Mouse (Mus musculus): ENCODE measurements around the gene Ppp1r11. TPM values are rescaled to one million over a fixed set of nuclear protein-coding genes. Genes with fewer than 3 reads are reported as not detected.
"Not testable (repeated sequence)": the region's sequence is repeated elsewhere in the genome, so short reads cannot be mapped to it uniquely, and the experiment has no call there.

The Ppp1r11 gene
- total RNA-seq (2021): 100 to 1,000 TPM; 136 to 142 TPM
- long read RNA-seq, experiment 1, transcript Ppp1r11-201 (3 exons, 1,599 nt): major isoform, 94 of 101 reads
- long read RNA-seq, experiment 1, partial matches to known transcripts: 1 of 101 reads
- long read RNA-seq, experiment 1, other reads (novel, unspliced or antisense): 5 of 101 reads
- long read RNA-seq, experiment 2, transcript Ppp1r11-201 (3 exons, 1,599 nt): major isoform, 89 of 95 reads
- long read RNA-seq, experiment 2, partial matches to known transcripts: 2 of 95 reads
- long read RNA-seq, experiment 2, other reads (novel, unspliced or antisense): 4 of 95 reads

- peak; percentile 95 to 97 for DNase-seq (ENCODE audit: low spot score in 2 of 2)
Observed at GRCm38 (mm10) chr17:36950981-36951947, at the start of gene Ppp1r11. TSS of gene Ppp1r11 (minus strand) at chr17:36951741.

DNA sequence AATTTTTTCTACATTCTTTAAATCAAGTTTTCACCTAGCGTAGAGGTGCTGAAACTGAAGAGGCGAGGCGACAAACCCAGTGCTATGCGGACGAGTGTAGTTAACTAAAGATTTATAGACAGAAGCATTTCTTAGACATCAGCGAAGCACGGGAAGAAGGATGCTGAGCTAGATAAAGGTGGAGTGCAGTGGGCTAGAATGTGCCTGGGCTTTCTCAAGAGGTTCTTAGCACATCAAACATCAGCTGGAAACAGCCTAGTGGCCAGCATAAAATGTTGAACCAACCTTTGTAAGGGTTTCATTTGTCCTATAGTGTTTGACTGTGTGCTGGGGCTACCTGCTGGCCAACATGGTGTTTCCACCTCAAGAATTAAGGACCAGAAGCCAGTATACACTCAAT is 49.3 kb upstream of the Ppp1r11 start, which contains the start of gene Zfp57:
Gene Zfp57 (plus strand): TSS at position 301 of the 400 bp plus-strand sequence.
- DNase-seq (ENCODE audit: low spot score in 2 of 2): no peak

GRCm38 (mm10) chr17:36998477-36998876 is 46.9 kb upstream of the Ppp1r11 start:
- no peak for DNase-seq (ENCODE audit: low spot score in 2 of 2)

- DNase-seq (ENCODE audit: low spot score in 2 of 2): peak; percentile 73 to 88
Observed at GRCm38 (mm10) chr17:36997033-36997735, 45.6 kb upstream of the Ppp1r11 start.

DNA sequence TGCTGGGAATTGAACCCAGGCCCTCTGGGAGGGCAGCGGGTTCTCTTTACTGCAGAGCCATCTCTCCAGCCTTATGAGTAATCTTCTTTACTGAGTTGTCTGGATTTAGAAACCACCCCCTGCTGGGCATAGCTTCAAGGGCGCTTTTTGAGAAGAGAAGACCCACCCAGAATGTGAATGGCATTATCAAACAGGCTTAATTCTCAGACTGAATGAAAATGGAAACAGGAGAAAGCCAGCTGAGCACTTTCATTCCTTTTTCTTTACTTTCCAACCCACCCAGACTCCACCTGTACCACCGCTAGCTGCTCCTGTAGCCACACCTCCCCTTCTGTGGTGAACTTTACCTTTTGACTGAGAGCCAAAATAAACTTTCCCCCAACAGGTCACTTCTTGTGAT is 43.9 kb upstream of the Ppp1r11 start:
- no peak for DNase-seq (ENCODE audit: low spot score in 2 of 2)

DNA sequence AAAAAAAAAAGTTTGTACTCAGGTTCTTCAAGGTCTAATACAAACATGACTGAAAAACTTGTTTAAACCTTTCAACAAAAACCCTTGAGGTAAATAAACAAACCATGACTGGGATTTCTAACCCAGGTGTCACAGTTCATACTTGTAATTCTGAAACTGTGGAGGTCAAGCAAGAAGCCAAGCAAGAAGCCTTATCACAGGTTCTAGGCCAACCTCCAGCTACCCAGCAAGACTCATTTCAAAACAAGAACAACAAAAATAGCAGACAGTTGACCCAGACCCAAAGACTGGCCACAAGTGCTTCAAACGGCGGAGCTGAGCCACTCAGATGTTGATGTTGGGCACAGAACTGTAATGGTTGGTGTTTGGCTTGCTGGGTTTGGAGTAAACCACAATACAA is 43.0 kb upstream of the Ppp1r11 start:
- DNase-seq (ENCODE audit: low spot score in 2 of 2): no peak

DNA sequence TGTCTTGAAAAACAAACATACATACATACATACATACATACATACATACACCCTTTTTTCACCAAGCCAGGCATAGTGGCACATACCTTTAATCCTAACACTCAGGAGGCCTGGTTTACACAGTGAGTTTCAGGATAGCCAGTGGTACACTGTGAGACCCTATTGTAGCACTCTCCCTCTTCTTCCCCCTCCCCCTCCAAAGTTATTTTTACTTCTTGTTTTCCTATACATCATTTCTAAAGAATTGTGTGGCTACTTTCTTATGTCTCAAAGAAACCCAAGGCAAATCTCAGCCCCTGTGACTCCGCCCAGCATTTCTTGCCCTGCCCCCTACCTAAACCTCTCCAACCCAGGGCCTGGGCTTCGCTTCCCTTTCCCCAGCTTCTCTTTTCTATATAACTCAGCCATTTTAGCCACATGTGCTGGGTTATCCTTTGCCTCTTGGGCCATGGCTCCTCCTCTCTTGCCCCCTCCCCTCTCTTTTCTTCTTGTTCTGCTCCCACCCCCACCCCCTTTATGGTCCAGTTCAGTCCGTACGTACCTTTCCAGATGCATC is 42.3 kb upstream of the Ppp1r11 start:
- no peak for DNase-seq (ENCODE audit: low spot score in 2 of 2)

DNA sequence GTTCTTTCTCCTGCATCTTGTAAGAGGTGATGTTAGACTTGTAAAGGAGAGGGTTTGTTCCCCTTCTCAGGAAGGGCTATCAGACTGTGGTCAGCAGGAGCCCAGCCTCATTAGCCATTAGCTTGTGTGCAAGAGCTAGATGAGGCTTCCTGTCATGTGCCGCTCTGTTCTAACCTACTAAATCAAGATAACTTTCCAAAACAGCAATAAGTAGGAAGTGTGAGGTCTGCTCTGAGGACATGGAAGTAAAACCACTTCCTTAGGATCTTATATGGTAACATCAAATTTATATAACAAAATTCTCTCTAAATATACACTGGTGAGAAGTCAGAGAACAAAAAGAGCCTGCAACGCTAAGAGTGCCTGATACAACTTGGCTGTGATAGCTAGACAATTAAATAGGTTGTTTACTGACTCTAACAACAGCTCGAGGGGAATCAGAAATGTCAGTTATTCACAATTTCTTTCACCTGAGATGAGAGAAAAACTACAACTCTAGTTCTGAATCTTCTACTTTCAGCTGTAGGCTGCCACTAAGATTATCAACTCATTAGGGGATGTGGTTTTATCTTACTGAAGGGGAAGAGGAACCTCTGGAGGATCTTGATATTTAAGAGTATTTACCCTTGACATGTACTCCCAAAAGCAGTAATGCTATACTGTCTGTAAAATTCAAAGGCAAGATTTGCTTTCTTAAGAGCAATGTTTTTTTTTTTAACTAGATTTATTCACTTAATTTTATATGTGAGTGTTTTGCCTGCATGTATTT is 41.0 kb upstream of the Ppp1r11 start:
- DNase-seq (ENCODE audit: low spot score in 2 of 2): peak in 1 of 2 experiments; percentile 10

- DNase-seq (ENCODE audit: low spot score in 2 of 2): not testable (repeated sequence)
Observed at GRCm38 (mm10) chr17:36990630-36991029, 39.1 kb upstream of the Ppp1r11 start.

- no peak for DNase-seq (ENCODE audit: low spot score in 2 of 2)
Observed at GRCm38 (mm10) chr17:36989437-36989836, 37.9 kb upstream of the Ppp1r11 start, which contains the start of gene H2-M5. TSS of gene H2-M5 (minus strand) at chr17:36989537.

DNA sequence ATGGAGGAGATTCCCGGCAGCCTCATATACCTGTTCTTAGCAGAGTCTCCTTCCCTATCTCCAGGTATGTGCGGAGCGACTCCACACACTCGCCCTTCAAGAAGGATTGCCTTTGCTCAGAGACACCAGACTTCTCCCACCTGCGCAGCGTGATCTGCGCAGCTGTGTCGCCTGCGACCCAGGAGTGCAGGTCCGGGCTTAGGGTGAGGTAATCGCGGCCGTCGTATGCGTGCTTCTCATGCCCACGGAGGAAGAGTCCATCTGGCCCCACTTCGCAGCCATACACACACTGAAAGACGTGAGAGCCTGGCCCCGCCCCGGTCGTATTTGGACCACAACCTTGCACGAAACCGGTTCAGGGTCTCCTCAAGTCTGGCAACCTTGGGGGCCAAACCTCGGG is 36.9 kb upstream of the Ppp1r11 start:
- DNase-seq (ENCODE audit: low spot score in 2 of 2): no peak

GRCm38 (mm10) chr17:36982253-36983155 is 31.0 kb upstream of the Ppp1r11 start:
- DNase-seq (ENCODE audit: low spot score in 2 of 2): no peak

DNA sequence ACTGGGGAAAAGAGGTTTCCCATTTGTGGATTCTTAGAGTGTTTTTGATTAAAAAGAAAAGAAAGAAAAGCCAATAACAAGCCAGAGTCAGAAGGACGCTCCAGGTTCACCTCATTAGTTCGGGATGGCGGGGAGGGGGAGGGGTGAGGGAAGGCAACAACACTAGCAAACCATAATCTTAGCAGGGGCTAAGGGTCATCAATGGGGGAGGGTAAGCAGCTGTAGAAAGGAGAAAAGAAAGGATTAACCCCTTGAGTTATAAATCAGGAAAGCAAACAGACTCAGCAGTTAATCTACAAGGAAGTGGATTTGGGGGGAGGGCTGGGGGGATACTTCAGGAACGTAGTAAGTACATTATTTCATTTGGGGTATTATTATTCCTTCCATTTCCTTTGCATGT is 30.3 kb upstream of the Ppp1r11 start:
- no peak for DNase-seq (ENCODE audit: low spot score in 2 of 2)

DNA sequence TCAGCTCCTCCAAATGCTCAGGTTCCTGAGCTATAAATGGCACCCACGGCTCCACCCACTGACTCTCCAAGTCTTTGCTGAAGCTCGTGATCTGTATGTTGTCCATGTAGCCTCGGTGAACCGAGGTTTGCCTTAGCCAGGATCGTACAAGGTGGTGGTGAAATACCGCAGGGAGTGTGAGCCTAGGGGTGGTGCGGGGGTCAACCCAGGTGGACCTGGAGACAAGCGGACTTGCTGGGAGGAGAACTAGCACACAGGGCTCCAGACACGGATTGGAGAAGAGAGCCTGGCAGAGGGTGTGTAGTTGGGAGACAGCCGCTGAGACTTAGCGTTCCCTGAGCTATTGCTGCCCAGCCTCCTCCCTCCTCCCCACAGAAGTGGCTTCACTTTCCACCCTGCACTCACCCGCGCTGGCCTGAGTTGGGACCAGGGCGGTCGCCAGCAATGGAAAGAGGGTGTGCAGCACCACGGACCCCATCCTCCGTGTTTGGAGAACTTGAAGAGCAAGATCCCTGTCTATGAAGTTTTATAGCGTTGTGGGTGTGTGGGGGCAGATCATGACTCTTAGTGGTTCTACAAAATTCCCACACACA is 29.8 kb upstream of the Ppp1r11 start, which contains the start of gene 2410137M14Rik:
Gene 2410137M14Rik (minus strand): TSS at position 17 of the 593 bp plus-strand sequence.
- DNase-seq (ENCODE audit: low spot score in 2 of 2): peak; percentile 31 to 54

DNA sequence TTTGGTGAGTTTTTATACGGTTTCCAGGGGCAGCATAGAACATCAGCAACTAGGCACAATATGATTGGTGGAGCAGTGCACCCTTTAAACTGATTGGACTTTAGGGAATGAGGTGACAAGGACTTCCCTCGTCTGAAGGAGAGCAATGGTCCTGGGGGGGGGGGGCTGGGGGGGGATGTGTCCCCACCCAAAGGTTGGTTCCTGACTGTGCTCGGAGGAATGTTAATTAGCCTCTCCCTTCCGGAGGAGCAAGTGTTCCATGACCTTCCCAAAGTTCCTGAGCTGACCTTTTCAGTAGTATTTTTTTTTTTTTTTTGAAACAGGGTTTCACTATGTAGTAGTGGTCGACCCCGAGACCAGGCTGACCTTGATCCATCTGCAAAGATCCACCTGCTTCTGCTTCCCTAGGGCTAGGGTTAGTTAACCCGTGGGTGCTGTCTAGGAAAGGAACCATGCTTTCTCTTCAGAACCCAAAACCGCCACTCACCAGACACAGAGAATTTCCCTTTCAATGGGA is 21.8 kb upstream of the Ppp1r11 start:
- DNase-seq (ENCODE audit: low spot score in 2 of 2): no peak

DNA sequence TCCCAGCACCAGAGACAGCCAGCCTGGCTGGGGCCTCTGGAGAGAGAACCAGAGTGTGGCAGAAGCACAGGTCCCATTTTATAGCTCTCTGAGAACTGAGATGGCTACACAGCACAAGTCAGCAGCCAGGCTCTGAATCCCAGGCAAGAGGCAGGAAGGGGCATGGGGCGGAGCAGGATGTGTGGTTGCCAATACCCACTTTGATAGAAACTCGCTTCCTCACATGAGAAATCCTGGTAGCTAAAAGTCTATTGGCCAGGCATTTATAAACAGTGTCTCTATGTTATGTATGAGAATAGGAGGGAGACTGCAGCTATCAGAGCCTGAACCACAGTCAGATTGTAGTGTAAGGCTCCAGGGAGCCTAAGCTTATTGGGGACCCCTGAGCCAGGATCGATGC is 21.2 kb upstream of the Ppp1r11 start:
- no peak for DNase-seq (ENCODE audit: low spot score in 2 of 2)

DNA sequence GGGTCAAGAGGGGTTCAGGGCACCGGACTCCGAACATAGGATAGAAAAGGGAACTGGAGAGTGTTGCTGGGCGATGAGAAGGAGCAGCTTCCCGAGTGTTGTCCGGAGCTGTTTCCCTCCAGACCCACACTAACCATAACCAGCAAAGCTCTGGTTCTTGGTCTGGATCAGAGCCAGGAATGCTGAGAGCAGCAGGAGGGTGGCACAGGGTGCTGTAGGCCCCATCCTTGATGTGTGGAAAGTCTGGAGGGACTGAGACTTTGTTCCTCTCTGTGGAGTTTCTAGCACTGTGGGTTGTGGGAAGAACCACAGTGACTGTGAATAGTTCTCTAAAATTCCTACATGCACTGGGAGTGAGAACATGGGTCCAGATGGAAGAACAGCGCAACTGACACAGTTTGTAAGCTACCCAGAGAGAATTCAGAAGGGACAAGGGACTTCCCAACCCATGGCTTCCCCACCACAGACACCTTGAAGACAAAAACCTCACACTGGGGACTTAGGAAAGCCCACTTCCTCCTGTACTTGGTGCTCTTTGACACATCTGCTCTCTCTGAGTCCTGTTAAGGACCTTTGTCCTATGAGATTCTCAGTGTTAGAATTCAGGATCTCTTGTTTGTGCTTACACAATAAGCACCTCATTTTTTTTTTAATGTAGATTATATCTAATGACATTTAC is 19.8 kb upstream of the Ppp1r11 start:
- no peak for DNase-seq (ENCODE audit: low spot score in 2 of 2)

Measured in left cerebral cortex, adult 18-20 months (tissue).